Mouse (Mus musculus) MEL (cell line): ENCODE measurements around the gene Cpsf4l.

Experiments
- CHD2 ChIP-seq: IDR thresholded peaks from 2 replicates; pipeline ENCODE4 v1.6.1; 2011; ENCODE audit warnings: low read length, improper control_type of control experiment
- EP300 ChIP-seq, 2 experiments: IDR thresholded peaks; 2 replicates each; pipeline ENCODE4 v1.6.1; 2011; ENCODE audit warnings: improper control_type of control experiment in 2 of 2, low read length in 2 of 2, low read depth in 1 of 2, mild to moderate bottlenecking in 1 of 2
- GATA1 ChIP-seq: IDR thresholded peaks from 2 replicates; pipeline ENCODE4 v1.6.1; 2011; ENCODE audit warnings: low read depth, low read length, improper control_type of control experiment
- POLR2A ChIP-seq, 2 experiments: IDR thresholded peaks; 2 replicates each; pipeline ENCODE4 v1.6.1; 2011 to 2012; ENCODE audit warnings: low read length in 2 of 2, mild to moderate bottlenecking in 2 of 2, control low read depth in 1 of 2, improper control_type of control experiment in 1 of 2, low read depth in 1 of 2, moderate library complexity in 1 of 2; ENCODE audit not compliant: control insufficient read depth in 1 of 2, insufficient read depth in 1 of 2, poor library complexity in 1 of 2
- POLR2AphosphoS5 ChIP-seq: IDR thresholded peaks from 2 replicates; pipeline ENCODE4 v1.6.1; 2012; ENCODE audit warnings: low read depth, borderline replicate concordance, mild to moderate bottlenecking, inconsistent platforms, low read length, moderate library complexity, mixed read lengths

- TF ChIP-seq EP300 (IDR thresholded peaks at IDR 0.05; ENCODE audit: low read depth in 1 of 2, low read length in 2 of 2): no peak
- no peak for TF ChIP-seq POLR2AphosphoS5
- no peak for TF ChIP-seq GATA1
- no peak for TF ChIP-seq POLR2A (IDR thresholded peaks at IDR 0.05; ENCODE audit: control insufficient read depth in 1 of 2, insufficient read depth in 1 of 2, low read depth in 1 of 2, low read length in 2 of 2, poor library complexity in 1 of 2)
- TF ChIP-seq CHD2: no peak
Measured at GRCm38 (mm10) chr11:113729917-113730316, 20.1 kb upstream of the Cpsf4l start.
